Mouse (Mus musculus): ENCODE data around the gene Ptbp1.

- TF ChIP-seq GATA1 (IDR thresholded peaks at IDR 0.05; ENCODE audit: low read length) (no peak), TAL1 (IDR thresholded peaks at IDR 0.05; ENCODE audit: low read length) (no peak)
These were observed 11.6 kb downstream of the Ptbp1 start for GRCm38 (mm10) chr10:79865801-79866295.

Measured in erythroblast, embryonic 14.5 days (primary cell).